Mouse (Mus musculus): ENCODE data around the gene Fez2. TPM values are rescaled to one million over a fixed set of nuclear protein-coding genes. Genes with fewer than 3 reads are reported as not detected.

The Fez2 gene
- polyA plus RNA-seq (2016; fragmentation: Nextera tagmentation; extraction: Ambion mirVana), result 33.3 and 39.2 TPM in 2 replicates

DNA sequence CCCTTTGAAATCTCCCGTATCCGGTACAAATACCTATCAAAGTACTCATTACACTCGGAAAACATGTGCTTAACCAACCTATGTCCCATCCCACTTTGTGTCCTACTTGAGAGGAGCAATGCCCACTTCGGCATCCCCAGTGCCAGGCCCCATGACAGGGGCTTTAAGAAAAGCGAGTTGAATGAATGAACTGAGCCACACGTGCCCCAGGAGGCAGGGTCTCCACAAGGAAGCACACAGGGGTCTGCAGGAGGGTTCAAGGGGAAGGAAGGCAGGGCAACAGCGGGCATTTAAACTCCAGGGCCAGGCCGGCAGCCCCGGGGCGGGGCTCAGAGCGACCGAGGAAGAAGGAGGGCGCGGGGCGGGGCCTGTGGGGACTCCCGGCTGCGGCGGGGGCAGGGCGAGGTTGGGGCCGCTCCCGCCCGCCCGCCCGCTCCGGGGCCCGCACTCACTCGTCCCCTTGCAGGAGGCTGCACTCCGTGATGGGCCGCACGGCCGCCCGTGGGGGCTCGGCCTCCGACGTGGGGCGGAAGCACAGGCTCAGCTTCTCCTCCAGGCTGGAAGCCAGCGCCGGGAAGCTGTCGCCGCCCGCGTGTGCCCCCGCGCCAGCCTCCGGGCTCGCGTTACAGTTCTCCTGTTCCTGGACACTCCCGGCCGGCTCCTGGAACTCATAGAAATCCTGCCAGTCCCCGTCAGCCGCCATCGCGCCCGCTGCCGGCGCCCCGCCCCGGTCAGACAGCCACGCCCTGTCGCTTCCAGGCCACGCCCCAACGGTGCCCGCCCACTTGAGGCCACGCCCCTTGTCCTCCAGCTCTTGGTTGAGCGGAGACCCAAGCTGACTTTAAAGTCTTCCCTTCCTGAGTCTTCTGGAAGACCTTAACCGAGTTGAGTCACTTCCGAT is at the start of gene Fez2:
Gene Fez2 (minus strand): TSS at position 772 of the 901 bp plus-strand sequence.
- Histone ChIP-seq H3K36me3 (peaks cover under 1% of the 10 kb centered on the region), H3K27me3 (ENCODE audit: low read depth, poor library complexity, severe bottlenecking) (no peaks in the 10 kb centered on the region), H3K4me3 (peak within 1 kb of the TSS; percentile 71), H3K9me3 (replicated peaks) (no peaks in the 10 kb centered on the region), H3K27ac (peak within 1 kb of the TSS; percentile 94), H3K4me1 (peaks cover 14% of the 10 kb centered on the region)
- whole genome bisulfite sequencing, result under 1% methylated on average over 67 of the region's 67 CpGs
- DNase-seq (ENCODE audit: low spot score), result peak; percentile 96

DNA sequence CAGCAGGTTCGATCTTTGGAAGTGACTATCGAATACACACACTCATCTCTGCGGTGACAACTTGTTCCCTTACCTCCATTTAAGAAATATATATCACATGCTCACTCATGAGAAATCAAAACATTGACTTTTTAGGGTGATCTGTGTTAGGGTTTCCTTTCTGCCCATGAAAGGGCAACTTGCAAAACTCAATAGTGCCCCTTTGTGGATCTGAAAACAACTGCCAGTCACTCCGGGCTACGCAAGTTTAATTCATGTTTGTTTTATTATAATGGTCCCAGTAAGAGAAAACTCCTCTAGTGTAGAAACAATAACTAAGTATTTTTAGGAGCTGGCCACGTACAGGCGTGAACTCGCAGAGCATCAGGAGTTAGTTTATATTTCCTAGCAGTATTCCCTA is 47.5 kb upstream of the Fez2 start:
- Histone ChIP-seq H3K9me3 (replicated peaks) (no peaks in the 10 kb centered on the region), H3K4me3 (no peak overlapping the region), H3K4me1 (no peaks in the 10 kb centered on the region), H3K27ac (no peak overlapping the region), H3K36me3 (no peaks in the 10 kb centered on the region), H3K27me3 (ENCODE audit: low read depth, poor library complexity, severe bottlenecking) (no peaks in the 10 kb centered on the region)
- no peak for DNase-seq (ENCODE audit: low spot score)
- 94% methylated on average over 8 of the region's 8 CpGs for WGBS

DNA sequence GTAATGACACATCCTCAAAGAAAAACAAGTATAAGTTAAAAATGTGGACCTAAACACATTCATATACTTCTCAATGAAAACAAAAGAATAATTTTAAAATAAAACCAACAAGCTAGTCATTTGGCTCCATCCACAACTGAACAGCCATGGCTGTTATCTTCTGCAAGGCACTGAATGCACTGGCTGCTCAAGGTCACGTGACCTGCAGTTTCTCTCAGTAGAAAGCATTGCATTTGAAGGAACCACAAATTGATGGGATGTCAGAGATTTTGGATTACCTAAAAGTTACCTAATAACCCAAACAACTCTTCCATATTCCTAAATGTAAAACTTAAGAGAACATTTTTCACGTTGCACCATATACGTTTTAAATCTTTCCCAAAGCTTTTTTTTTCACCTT is 47.1 kb upstream of the Fez2 start:
- no peaks in the 10 kb centered on the region for H3K9me3 ChIP-seq (replicated peaks)
- no peak for DNase-seq (ENCODE audit: low spot score)
- H3K27ac ChIP-seq, result no peak overlapping the region
- H3K4me1 ChIP-seq, result no peaks in the 10 kb centered on the region
- H3K4me3 ChIP-seq, result no peak overlapping the region
- no peaks in the 10 kb centered on the region for H3K27me3 ChIP-seq (ENCODE audit: low read depth, poor library complexity, severe bottlenecking)
- WGBS, result 88% methylated on average over 3 of the region's 3 CpGs
- H3K36me3 ChIP-seq, result no peaks in the 10 kb centered on the region

DNA sequence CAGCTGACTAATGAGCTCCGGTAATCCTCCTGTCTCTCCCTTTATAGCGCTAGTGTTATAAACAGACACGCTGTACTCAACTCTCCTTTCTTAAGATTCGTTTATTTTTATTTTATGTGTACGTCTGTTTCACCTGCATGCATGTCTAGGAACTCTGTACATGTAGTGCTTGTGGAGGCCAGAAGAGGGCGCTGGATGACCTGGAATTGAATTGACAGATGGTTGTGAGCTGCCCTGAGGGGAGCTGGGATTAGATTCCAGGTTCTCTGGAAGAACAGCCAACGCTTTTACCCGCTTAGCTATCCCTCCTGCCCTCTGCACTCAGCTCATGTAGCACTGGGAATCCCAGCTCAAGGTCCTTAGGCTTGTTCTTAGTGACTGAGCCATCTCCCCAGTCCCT is 42.2 kb upstream of the Fez2 start:
- Histone ChIP-seq H3K27ac (no peak overlapping the region), H3K9me3 (replicated peaks) (no peaks in the 10 kb centered on the region), H3K4me3 (no peak overlapping the region), H3K4me1 (no peaks in the 10 kb centered on the region), H3K27me3 (ENCODE audit: low read depth, poor library complexity, severe bottlenecking) (no peaks in the 10 kb centered on the region), H3K36me3 (no peaks in the 10 kb centered on the region)
- WGBS, result 82% methylated on average over 8 of the region's 8 CpGs
- no peak for DNase-seq (ENCODE audit: low spot score)

DNA sequence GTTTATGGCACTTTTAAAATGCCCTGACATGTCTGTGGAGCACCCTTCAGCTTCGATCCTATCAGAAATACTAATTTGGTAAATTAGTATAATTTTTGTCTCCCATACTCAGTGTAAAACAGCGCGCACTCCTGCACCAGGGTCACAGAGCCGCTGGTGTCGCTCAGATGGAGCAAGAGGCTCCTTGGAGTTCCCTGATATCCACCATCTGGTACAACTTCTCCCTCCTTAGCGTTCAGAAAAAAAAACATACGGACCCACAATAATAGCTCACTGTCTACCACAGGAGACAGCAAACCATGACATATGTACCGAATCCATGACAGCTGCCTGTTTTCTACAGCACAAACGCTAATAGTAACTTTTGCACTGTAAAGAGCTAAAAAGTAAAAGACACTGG is 37.6 kb upstream of the Fez2 start:
- no peak for DNase-seq (ENCODE audit: low spot score)
- Histone ChIP-seq H3K27me3 (ENCODE audit: low read depth, poor library complexity, severe bottlenecking) (no peaks in the 10 kb centered on the region), H3K27ac (no peak overlapping the region), H3K4me1 (peaks cover 4% of the 10 kb centered on the region), H3K4me3 (no peak overlapping the region), H3K9me3 (replicated peaks) (no peaks in the 10 kb centered on the region), H3K36me3 (no peaks in the 10 kb centered on the region)
- WGBS, result 86% methylated on average over 9 of the region's 9 CpGs

DNA sequence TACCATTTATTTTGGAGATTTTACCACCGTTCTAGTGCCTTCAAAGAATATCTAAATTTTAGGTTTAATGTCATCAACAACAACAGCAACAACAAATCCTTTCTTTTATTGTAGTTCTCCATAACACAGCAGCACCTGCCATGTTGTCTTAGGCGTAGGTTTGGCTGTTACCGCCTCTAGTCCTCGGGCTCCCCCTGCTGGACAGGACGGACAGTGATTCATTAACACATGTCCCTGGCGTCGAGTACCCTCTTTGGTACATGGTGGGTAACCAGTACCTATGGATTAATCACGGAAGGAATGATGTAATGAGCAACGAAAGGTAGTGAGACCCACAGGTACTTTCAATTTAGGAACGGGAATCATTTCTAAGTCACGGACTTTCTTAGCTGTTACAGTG is 37.2 kb upstream of the Fez2 start:
- Histone ChIP-seq H3K9me3 (replicated peaks) (no peaks in the 10 kb centered on the region), H3K27ac (no peak overlapping the region), H3K4me3 (no peak overlapping the region), H3K36me3 (no peaks in the 10 kb centered on the region), H3K27me3 (ENCODE audit: low read depth, poor library complexity, severe bottlenecking) (no peaks in the 10 kb centered on the region), H3K4me1 (peaks cover 4% of the 10 kb centered on the region)
- DNase-seq (ENCODE audit: low spot score), result peak; percentile 84
- 41% methylated on average over 11 of the region's 11 CpGs for WGBS

DNA sequence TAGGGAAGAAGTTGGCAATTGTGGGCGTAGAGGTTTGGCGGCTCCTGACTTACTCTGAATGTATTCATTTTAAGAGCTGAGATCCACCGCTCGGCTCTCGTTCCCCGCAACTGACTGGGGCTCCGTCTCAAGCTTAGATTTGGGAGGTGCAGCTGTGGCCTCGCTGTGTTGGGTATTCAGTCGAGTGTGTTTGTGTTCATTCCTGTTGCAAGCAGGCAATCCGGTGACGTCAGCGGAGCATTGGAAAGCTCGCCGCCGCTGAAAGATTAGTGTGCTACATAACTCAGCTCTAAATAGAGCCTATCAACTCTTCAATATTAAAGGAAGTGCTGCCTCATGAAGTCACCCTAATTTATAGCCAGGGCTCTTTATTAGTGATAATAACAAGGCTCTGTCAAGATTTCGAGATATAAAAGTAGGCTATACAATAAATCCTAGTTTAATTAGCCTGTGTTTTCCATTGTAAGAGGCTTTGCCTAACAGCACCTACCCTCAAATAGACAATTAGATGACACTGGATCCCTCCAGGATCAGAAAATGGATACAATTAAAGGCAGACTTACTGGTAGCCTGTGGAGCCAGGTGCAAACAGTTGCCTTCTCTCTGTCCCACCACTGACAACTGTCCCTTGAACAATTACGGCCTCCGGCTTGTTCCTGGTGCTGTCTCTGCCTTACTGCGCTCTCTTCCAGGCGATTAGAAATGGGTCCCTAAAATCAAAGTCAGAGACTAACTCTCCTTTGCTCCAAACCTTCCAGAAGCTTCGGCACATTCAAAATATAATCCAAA is 36.4 kb upstream of the Fez2 start:
- no peaks in the 10 kb centered on the region for H3K27me3 ChIP-seq (ENCODE audit: low read depth, poor library complexity, severe bottlenecking)
- H3K4me3 ChIP-seq, result no peak overlapping the region
- no peak for DNase-seq (ENCODE audit: low spot score)
- 84% methylated on average over 21 of the region's 21 CpGs for WGBS
- H3K27ac ChIP-seq, result no peak overlapping the region
- H3K9me3 ChIP-seq (replicated peaks), result no peaks in the 10 kb centered on the region
- H3K36me3 ChIP-seq, result no peaks in the 10 kb centered on the region
- H3K4me1 ChIP-seq, result peaks cover 9% of the 10 kb centered on the region

DNA sequence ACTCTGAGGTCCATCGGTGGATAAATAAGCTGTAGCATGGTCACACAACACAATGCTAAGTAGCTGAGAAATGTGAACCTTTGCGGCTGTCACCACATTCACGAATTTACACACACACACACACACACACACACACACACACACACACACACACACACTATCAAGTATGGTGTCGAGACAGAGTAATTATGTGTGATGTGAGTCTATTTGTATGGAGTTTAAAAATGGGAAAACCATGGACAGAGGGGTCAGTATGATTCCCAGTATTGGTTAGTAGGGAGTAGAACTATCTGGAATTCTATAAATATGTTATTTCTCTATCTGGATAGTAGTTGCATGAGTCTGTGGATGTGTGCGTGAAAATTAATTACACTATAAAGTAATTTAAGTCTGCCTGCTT is 35.6 kb upstream of the Fez2 start:
- Histone ChIP-seq H3K4me1 (peaks cover 10% of the 10 kb centered on the region), H3K9me3 (replicated peaks) (no peaks in the 10 kb centered on the region), H3K27me3 (ENCODE audit: low read depth, poor library complexity, severe bottlenecking) (no peaks in the 10 kb centered on the region), H3K36me3 (no peaks in the 10 kb centered on the region), H3K27ac (no peak overlapping the region), H3K4me3 (no peak overlapping the region)
- WGBS, result 95% methylated on average over 5 of the region's 5 CpGs
- DNase-seq (ENCODE audit: low spot score), result no peak

DNA sequence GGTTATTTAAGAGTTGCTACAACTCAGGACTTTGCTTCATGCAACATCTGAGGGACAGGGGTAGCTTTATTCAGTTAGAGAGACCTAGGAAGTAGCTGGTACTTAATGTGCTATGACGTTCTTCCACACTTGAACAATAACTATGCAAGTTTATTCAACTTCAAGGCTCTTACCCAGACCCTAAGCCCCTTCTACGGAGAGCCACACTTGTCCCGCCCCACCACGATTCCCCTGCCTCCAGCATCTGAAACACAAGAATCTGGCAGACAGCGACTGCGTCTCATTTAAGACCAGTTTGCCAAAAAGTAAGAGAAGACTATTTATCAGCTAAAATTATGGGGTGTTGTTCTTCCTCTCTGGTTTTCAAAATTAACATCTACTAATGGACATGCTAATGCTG is 33.9 kb upstream of the Fez2 start:
- Histone ChIP-seq H3K27ac (no peak overlapping the region), H3K4me3 (no peak overlapping the region), H3K4me1 (peaks cover 10% of the 10 kb centered on the region), H3K9me3 (replicated peaks) (no peaks in the 10 kb centered on the region), H3K27me3 (ENCODE audit: low read depth, poor library complexity, severe bottlenecking) (no peaks in the 10 kb centered on the region), H3K36me3 (no peaks in the 10 kb centered on the region)
- 88% methylated on average over 6 of the region's 6 CpGs for WGBS
- no peak for DNase-seq (ENCODE audit: low spot score)

DNA sequence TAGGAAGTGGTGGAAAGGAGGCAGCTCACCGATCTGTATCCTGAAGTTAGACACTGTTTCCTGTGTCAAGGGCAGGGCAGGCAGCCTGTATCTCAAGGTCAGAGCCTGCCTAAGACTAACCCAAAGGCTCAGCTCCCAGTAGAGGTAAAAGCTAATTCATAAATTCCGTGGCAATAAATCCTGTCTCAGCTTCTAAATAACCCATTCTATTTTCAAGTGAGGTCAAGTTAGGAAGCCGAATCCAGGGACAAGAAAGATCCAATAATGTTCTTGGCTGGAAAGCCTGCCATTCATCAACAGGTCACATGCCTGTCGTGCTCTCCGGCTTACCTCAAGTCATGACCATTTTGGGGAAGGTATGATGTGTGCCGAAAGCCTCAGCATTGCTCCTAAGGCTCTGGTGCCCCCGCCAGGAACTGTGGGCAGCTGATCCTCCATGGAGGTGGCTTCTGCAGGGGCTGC is 33.4 kb upstream of the Fez2 start:
- Histone ChIP-seq H3K36me3 (no peaks in the 10 kb centered on the region), H3K4me1 (peaks cover 10% of the 10 kb centered on the region), H3K27me3 (ENCODE audit: low read depth, poor library complexity, severe bottlenecking) (no peaks in the 10 kb centered on the region), H3K27ac (no peak overlapping the region), H3K9me3 (replicated peaks) (no peaks in the 10 kb centered on the region), H3K4me3 (no peak overlapping the region)
- no peak for DNase-seq (ENCODE audit: low spot score)
- WGBS, result 61% methylated on average over 7 of the region's 7 CpGs

DNA sequence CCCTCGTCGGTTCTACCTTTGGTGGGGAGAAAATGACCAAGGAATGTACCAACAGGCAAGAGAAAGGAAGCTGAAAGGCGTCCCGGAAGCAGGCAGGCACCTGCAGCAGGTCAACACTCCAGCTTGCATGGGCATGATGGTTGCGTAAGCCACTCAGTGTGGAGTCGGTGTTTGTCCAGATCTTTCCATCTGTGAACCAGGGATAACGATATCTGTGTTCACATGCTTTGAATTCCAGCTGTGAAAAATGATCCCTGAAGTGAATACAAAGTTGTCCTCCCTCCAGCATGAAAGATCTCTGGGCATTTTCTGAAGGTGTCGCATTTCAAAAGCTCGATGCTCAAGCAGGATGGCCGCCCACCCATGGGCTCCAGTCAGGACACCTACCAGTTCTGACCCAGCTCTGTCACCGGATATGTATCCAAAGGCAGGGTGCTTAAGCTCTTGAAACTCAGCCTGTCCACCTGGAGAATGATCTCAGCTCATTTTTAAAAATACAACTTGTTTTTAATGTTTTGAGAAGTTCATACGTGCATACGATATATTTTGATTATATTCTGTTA is 31.8 kb upstream of the Fez2 start:
- DNase-seq (ENCODE audit: low spot score), result no peak
- Histone ChIP-seq H3K27ac (no peak overlapping the region), H3K9me3 (replicated peaks) (no peaks in the 10 kb centered on the region), H3K4me1 (peaks cover 10% of the 10 kb centered on the region), H3K27me3 (ENCODE audit: low read depth, poor library complexity, severe bottlenecking) (no peaks in the 10 kb centered on the region), H3K4me3 (no peak overlapping the region), H3K36me3 (no peaks in the 10 kb centered on the region)
- 67% methylated on average over 13 of the region's 13 CpGs for WGBS

DNA sequence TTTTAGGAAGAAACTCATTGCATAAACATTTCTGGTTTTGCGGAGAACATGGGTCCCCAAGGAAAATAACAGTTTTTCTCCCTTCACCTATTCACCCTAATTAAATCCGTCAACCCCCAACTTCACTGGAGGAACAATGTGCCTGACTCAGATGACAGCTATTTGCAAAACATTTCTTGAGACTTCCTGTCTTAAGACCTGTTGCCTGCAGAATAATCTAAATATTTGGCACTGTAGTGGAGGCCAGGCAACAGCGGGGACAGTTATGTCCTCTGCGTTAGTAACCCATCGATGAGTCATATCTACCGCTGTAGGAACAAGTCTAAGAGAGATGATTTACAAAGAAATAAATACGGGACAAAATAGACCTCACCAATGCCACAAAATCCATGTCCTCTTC is 26.9 kb upstream of the Fez2 start:
- Histone ChIP-seq H3K36me3 (no peaks in the 10 kb centered on the region), H3K4me3 (no peak overlapping the region), H3K9me3 (replicated peaks) (no peaks in the 10 kb centered on the region), H3K27me3 (ENCODE audit: low read depth, poor library complexity, severe bottlenecking) (no peaks in the 10 kb centered on the region), H3K27ac (no peak overlapping the region), H3K4me1 (0 out of 2 replicates have a peak, but pooled peaks cover 5% of the 10 kb centered on the region)
- WGBS, result 88% methylated on average over 7 of the region's 7 CpGs
- no peak for DNase-seq (ENCODE audit: low spot score)

DNA sequence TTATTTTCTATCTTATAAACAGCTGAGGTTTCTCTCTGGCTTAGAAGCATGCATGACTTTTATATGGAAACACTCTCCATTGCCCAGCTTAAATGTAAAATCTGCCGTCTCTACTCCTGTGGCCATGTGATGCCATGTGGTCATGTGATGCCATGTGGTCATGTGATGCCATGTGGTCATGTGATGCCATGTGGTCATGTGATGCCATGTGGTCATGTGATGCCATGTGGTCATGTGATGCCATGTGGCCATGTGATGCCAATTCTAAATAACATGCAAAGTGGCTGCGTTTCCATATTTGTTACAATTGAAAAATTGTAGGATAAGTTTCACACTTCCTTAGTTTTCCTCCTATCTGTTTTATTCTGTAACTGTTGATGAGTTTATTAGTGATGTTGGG is 22.8 kb upstream of the Fez2 start:
- Histone ChIP-seq H3K27ac (no peak overlapping the region), H3K27me3 (ENCODE audit: low read depth, poor library complexity, severe bottlenecking) (no peaks in the 10 kb centered on the region), H3K4me3 (no peak overlapping the region), H3K36me3 (no peaks in the 10 kb centered on the region), H3K9me3 (replicated peaks) (no peaks in the 10 kb centered on the region), H3K4me1 (no peaks in the 10 kb centered on the region)
- DNase-seq (ENCODE audit: low spot score), result no peak
- WGBS, result 93% methylated on average over 2 of the region's 2 CpGs
